Mouse (Mus musculus) embryo, embryonic 10.5 days (tissue): ENCODE measurements around the gene Gm10134.
A peak's percentile ranks its signal among the peaks of the same experiment; 100 is the strongest.

Source experiments
- DNase-seq: peaks from one replicate; pipeline ENCODE4 v3.0.0-alpha.2; 2015; ENCODE audit warnings: low spot score

The Gm10134 gene

DNA sequence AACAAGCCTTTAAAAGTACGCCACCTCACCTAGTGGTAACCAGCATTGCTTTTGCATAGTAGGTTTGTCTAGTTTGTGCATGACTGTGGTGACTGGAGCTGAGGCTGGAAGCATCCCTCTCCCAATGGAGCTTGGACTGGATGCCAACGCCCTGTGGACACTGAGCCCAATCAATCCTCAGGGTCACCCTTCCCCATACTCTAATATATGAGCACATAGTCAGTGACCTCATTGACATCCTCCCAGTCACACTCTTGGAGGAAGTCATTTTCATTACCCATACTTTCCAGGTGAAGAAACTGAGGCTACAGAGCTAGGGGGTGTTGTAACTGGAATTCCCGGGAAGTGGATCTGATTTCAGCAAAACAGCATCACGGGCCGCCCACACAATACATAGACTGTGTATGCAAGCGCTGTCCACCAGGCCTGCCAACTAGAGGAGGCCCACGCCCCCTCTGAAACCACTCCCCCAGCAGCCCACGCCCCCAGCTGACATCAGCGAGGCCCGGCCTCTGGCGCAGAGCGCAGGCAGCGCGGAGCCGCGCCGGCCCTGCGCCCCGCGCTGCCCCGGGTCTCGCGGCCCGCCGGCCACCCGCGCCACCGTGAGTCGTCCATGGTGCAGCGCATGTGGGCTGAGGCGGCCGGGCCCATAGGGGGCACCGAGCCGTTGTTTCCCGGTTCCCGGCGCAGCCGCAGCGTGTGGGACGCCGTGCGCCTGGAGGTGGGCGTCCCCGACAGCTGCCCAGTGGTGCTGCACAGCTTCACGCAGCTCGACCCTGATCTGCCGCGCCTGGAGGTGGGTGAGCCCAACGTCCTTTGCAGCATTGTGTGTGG, 27.3 kb downstream of the Gm10134 start:
- DNase-seq: peak; percentile 92

DNA sequence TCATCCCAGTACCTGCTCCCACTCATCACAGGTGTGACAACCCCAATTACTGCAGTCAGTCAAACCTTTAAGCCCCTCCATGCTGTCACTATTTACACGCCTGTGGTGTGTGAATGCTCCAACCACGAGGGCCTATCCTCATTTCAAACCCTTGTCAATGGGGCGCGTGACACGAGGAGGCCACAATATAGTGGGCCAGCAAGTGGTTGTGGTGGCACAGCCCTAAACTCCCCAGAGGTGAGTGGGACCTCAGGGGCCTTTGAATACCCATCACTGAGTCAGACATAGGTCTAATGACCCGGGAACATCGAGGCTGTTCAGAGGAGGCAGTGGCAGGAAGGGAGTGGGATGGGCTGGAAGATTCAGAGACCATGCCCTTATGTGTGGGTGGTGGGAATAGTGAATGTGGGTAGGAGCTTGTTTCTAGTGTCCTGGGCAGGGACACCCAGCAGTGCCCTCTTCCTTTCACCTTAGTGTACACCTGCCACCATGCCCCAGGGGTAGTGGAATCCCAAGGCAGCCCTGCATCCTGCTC, 28.1 kb downstream of the Gm10134 start:
- DNase-seq: peak; percentile 25

DNA sequence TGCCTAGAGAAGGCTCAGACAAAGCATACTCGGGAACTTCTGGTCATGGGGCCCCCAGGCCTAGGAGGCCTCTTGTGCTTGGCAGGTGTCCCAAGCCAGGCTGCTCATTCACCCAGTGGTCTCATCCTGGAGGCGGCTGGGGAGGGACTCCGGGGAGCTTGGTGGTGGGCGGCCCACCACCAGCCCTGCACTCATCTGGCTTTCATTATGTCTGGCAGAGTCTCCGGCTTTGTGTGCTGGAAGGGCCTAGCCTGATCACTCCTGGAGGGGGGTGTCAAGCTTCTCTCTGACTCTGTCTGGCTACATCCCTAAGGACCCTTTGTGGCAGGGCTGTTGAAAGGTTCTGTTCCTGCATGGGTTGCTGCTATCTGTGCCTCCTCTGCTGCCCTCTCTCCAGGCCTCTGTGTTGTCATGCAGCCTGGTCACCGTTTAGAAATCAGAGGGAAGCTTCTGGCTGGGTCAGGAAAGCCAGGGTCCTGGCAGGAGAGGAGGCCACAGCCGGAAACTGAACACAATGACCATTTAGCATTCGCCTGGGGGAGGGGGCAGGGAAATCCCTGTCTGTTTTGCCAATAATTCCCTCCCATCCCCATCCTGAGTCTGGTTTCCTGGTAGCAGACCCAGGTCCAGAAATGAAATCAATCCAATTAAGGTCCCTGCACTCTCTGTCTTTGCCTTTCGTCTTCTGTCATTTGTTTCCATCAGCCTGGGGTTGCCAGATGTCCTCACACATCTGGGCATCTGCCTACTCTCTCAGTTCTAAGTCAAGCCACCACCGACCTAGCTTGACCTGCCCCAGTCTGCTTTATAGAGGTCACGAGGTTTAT, 28.8 kb downstream of the Gm10134 start:
- DNase-seq: peak; percentile 69

GRCm38 (mm10) chr2:28535263-28535540, 29.3 kb downstream of the Gm10134 start:
- DNase-seq: peak; percentile 60

- DNase-seq: no peak
These were observed 29.8 kb downstream of the Gm10134 start for GRCm38 (mm10) chr2:28535650-28536049.

DNA sequence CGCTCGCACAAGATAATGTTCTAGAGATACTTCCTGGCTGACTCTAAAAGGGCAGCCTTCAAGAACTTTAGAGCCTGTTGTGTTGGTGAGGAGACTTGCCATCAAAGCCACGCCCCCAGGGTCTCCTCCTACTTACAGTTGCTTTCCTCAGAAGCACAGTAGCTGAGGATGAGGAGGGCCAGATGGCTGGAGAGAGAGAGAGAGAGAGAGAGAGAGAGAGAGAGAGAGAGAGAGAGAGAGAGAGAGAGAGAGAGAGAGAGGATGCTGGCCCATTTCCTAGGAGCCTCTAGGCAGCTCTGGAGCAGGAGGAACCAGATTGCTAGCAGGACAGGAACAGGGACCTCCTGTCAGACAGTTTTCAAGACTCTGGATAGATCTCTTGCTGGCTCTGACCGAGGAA, 30.3 kb downstream of the Gm10134 start:
- peak; percentile 33 for DNase-seq

DNA sequence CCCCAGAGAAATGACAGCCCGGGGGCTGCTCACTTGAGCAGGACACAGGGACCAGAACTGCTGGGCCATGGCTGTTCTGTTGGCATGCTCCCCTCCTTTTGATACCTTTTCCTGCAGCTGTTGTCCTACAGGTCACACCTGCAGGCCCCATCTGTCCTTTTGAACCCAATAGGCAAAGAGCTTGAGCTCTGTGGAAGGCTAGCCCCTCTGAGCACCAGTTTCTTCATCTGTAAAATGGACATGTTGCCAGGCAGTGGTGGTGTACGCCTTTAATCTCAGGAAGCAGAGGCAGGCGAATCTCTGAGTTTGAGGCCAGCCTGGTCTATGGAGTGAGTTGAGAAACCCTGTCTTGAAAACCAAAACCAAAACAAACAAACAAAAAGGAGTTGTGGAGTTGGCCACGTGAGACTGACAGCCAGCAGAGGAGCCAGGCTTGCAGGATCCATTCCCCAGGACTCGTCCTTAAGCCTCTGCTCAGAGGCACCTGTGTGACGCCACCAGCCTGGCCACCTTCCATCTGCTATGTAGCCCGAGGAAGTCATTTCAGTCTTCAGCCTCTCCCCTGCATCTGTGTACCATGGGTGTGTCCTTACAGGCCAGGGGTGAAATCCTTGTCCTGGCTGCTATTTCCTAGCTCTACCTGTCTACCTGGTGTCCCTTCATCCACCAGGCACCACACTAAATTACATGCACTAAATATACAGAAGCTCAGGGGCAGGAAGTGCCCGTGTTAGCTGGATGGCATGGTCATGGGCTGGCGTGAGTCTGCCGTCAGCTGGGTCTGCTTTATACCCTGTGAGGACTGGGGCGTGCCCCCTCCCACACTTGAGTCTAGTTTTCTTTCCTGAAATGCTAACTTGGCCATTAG, 31.1 kb downstream of the Gm10134 start:
- no peak for DNase-seq

DNA sequence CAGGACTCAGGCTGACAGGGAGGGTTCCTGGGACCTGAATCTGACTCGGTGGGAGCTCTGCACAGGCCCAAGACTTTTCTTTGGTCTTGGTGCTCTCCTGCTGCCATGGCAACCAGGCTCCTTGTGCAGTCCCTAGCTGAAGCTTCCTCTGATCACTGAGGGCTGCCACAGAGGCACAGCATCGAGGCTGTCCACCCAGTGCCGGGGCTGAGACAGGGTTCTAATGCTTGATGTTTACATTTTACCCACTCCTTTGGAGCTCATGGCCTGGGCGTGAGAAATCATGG, 31.7 kb downstream of the Gm10134 start:
- DNase-seq: peak; percentile 40

DNA sequence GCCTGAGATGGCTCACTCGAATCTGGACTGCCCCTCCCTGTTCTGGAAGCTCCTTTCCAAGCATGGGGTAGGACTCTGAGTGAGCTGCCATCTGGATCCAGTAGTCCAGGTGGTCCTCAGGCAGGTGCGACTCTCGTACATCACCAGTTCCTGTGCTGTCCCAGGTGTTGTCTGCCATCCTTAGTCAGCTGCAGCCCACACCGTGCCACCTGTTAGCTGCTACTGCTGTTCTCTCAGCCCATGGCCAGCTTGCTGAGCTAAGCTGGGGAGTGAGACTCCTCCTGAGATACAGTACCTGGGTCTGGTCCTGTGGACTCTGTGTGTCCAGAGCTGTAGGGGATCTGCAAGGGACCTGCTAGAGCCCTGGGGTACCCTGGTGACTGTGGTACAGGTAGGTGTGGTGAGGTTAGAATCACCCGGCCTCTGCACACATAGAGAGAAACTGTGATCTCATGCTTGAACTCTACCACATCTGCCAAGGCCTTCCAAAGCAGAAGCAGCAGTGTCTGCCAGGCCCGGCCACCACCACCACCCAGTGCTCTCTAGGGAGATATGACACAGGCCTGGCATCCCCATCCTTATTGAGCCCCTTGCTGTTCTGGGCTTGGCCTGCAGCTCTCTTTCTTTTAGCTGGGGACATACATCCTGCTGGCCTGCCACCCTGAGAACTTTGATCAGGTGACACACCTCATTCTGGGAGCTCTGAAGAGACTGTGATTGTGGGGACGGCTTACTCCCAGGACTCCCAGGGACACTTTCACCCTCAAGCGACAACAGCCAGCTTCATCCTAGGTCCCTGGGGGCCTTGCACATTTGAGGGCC, 32.3 kb downstream of the Gm10134 start:
- no peak for DNase-seq

GRCm38 (mm10) chr2:28538817-28539128, 32.9 kb downstream of the Gm10134 start:
- no peak for DNase-seq

DNA sequence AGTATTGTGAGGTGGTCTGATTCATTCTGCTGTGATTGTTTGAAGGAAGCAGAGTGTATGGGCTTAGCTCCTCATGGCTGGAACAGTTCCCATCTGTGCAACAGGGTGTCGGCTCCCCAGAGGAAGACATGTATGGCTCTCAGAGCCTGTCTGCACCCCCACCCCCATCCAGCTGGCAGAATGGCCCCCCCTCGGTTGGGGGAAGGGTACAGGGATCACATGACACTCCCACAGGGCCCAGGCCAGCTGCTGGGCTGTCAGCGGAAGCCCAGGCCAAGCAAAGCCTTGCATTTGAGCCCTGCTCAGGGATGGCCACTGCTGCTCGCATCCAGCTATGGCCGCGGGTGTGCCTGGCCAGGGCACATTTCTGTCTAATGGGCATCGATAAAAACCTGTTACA, 33.3 kb downstream of the Gm10134 start:
- peak; percentile 53 for DNase-seq

GRCm38 (mm10) chr2:28539949-28540348, 34.1 kb downstream of the Gm10134 start:
- no peak for DNase-seq

DNA sequence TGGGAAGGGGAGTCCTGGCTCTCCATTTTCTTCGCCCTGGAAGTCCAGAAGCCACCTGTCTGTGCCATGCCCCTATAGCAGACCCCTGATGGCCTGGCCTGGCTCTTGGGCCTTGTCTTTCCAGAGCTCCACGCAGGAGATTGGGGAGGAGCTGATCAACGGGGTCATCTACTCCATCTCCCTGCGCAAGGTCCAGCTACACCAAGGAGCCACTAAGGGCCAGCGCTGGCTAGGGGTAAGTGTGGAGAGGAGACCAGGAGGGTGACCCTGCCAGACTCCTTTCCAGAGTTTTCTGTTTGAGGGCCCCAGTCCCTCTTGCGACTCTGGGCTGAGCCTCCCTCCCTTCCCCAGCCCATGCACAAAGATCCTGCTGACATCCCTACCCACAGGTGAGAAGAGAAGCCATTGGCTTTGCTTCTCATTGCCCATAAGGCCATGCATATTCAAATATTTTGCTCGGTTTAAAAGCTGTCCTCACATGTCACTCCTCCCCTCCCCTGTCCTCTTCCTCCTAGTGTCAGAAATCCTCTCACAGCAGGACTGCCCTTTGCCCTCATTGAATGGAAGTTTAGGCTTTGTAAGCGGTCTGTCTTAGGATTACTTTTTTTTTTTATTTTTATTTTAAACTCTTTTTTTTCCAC, 34.8 kb downstream of the Gm10134 start:
- no peak for DNase-seq

DNA sequence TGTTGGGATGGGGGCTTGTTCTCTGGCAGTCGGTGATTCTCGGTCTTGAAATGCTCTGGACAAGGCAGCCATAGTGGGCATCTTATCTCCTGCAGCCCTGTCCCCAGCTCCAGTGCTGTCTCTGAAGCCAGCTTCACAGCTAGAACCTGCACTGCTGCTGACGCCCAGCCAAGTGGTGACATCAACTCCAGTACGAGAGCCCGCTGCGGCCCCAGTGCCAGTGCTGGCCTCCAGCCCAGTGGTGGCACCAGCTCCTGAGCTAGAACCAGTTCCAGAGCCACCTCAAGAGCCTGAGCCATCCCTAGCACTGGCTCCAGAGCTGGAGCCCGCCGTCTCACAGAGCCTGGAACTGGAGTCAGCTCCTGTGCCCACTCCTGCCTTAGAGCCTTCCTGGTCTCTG, 38.0 kb downstream of the Gm10134 start:
- no peak for DNase-seq

DNA sequence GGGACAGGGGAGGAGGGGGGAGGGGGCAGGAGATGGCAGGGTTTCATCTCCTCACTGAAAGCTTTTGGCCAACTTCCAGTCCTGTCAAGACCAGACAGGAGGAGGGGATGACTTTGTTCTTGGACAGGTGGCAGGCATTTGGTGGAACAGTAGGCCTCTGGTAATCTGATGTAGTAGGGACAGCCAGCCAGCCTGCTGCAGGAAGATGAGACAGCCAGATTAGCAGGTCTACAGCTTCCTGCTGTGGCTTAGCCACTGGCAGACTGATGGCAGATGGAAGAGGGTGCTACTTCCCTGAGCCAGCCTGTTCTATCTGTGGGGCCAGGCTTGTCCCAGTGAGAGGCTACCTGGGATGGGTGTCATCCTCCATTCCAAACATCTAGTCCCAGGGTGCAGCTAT, 40.1 kb downstream of the Gm10134 start:
- DNase-seq: no peak

DNA sequence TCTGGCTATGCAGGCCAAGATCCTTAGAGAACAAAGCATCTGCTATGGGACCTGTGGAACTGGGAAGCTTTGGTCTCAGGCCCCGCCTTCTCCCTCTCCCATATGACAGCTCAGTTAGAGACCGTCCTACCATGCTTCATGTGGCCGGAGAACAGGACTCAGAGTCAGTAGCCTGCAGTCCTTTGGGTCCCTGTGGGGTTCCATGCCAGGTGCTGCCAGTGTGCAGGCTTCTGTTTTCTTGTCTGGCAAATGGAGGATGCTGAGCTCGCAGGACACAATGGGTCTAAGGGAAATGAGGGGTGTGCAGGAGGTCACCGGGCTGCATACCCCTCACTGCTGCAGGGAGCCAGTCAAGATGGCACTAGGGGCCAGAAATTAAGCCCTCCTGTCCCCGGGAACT, 40.7 kb downstream of the Gm10134 start:
- no peak for DNase-seq

DNA sequence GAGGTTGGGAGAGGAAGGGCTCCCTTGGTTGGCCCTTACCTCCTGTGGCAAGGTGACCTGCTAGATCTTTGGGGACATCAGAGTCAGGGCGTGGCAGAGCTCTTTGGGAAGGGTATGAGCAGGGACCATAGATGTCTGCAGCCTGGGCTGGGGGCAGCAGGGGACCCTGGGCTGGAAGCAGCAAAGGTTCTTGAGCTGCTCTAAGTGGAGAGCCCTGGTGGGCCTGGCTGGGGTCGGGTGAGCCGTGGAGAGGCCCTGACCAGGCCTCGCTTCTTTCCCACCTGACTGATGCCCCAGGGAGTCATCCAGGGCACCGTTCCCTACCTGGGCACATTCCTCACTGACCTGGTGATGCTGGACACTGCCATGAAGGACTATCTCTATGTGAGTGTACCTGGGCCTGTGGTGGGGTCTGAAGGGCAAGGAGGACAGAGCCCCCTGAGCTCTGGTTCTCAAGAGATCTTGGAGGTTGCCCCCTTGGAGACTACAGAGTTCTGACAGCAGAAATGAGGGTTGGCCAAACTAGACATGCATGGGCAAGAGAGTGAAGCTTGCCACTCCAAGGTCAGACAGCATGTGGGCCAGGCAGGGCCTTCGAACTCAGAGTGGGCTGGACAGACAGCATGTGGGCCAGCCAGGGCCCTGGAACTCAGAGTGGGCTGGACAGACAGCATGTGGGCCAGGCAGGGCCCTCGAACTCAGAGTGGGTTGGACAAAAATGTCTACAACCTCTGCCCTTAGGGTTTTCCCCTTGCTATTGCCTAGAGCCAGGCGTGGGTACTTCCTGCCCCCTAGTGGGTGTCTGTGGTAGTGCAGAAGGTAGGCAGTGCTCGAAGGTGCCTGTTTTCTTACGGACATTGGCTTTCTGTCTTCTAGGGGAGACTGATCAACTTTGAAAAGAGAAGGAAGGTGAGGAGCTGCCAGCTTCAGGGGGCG, 41.6 kb downstream of the Gm10134 start:
- peak; percentile 89 for DNase-seq

GRCm38 (mm10) chr2:28549157-28549556, 43.3 kb downstream of the Gm10134 start:
- DNase-seq: no peak

DNA sequence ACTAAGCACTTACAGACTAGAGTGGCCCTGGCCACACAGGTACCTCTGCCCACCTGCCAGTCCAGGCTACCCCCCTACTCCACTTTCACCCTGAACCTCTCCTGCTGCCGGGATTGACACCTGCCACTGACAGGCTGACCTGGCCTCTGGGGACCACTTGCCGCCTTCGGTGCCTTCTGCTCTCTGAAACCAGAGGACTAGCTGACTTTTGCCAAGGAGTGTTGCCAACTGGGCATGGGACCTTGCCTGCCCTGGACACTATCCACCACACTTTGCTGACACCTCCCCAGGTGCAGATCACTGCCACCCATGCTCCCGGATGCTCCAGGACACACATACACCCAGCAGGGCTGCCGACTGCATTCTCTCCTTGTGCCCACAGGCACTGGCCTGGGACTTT, 46.4 kb downstream of the Gm10134 start:
- no peak for DNase-seq
